Mouse (Mus musculus) embryonic stem cell, embryonic (primary cell): ENCODE data around the gene Ngrn.

ENCODE experiments used
- CTCF ChIA-PET, 4 experiments: fragments of 300-600 bp in 2 of 4; fragments of 350-600 bp in 2 of 4; sonication (Branson Sonifier 250); formaldehyde crosslinking; loops; one replicate each; lab custom pipeline; 2022; ENCODE audit warnings: inconsistent platforms in 2 of 4; lab: Charles Lee
- POLR2A ChIA-PET, 4 experiments: fragments of 300-600 bp in 2 of 4; fragments of 350-600 bp in 2 of 4; sonication (Branson Sonifier 250); formaldehyde crosslinking; loops; one replicate each; lab custom pipeline; 2022; ENCODE audit warnings: antibody characterized with exemption in 4 of 4, inconsistent platforms in 1 of 4; lab: Charles Lee

Gene Ngrn

GRCm38 (mm10) chr7:80276374-80276773, 15.4 kb downstream of the Ngrn start:
- CTCF ChIA-PET = interaction anchor here in 1 of 4 experiments (1.3 kb wide), 1 partner anchor 136 kb away, joined by 3 read pairs; no protein-coding TSS in a partner anchor
- POLR2A ChIA-PET = interaction anchor here in 3 of 4 experiments (0.6 to 1.4 kb wide), 4 partner anchors 15 to 109 kb away, joined by 3 to 6 read pairs (median 4); partner anchors contain the start of gene Ngrn (in 1 of the 3)

- ChIA-PET POLR2A (interaction anchor here in 3 of 4 experiments (0.6 to 3.1 kb wide), 6 partner anchors 10 to 47 kb away, joined by 3 to 8 read pairs (median 4); partner anchors contain the start of genes Cib1 (in 1 of the 3), Gdpgp1 (in 1 of the 3), Ngrn (in 1 of the 3) and Vps33b (in 1 of the 3)), CTCF (interaction anchor here in 1 of 4 experiments (0.5 to 1.7 kb wide), 2 partner anchors 8 to 139 kb away, joined by 3 to 4 read pairs; no protein-coding TSS in a partner anchor)
Observed at GRCm38 (mm10) chr7:80280032-80280431, 19.0 kb downstream of the Ngrn start.

GRCm38 (mm10) chr7:80280998-80281397, 20.0 kb downstream of the Ngrn start:
- POLR2A ChIA-PET = interaction anchor here in 2 of 4 experiments (0.6 to 3.1 kb wide), 13 partner anchors 8 to 728 kb away, joined by 3 to 8 read pairs (median 5); partner anchors contain the start of gene Vps33b (in 1 of the 2)
- CTCF ChIA-PET = interaction anchor here in 3 of 4 experiments (0.6 to 1.7 kb wide), 3 partner anchors 22 to 140 kb away, joined by 4 to 9 read pairs (median 5); no protein-coding TSS in a partner anchor

GRCm38 (mm10) chr7:80281646-80282045, 20.6 kb downstream of the Ngrn start:
- POLR2A ChIA-PET = interaction anchor here in 2 of 4 experiments (0.6 to 3.1 kb wide), 13 partner anchors 9 to 310 kb away, joined by 3 to 8 read pairs (median 5); partner anchors contain the start of genes Ngrn (in 1 of the 2), Ttll13 (in 1 of the 2) and Vps33b (in 1 of the 2)

GRCm38 (mm10) chr7:80283226-80283918, 22.4 kb downstream of the Ngrn start:
- POLR2A ChIA-PET = interaction anchor here in 1 of 4 experiments (0.9 to 1.5 kb wide), 3 partner anchors 11 to 155 kb away, joined by 3 to 5 read pairs (median 3); partner anchors contain the start of genes Prc1 and Vps33b
- CTCF ChIA-PET = no interaction called here

More at GRCm38 (mm10) chr7:80281646-80282045, 20.6 kb downstream of the Ngrn start:
- CTCF ChIA-PET = interaction anchor here in 2 of 4 experiments (0.6 to 1.3 kb wide), 2 partner anchors 22 to 141 kb away, joined by 5 to 9 read pairs; no protein-coding TSS in a partner anchor

- ChIA-PET CTCF (no interaction called here), POLR2A (interaction anchor here in 3 of 4 experiments (1.1 to 1.6 kb wide), 4 partner anchors 10 to 154 kb away, joined by 3 to 4 read pairs (median 4); partner anchors contain the start of gene Ngrn (in 1 of the 3))
Observed at GRCm38 (mm10) chr7:80284391-80284790, 23.4 kb downstream of the Ngrn start.

GRCm38 (mm10) chr7:80285725-80286124, 24.7 kb downstream of the Ngrn start:
- ChIA-PET POLR2A (interaction anchor here in 1 of 4 experiments (0.6 to 1.6 kb wide), 4 partner anchors 11 to 97 kb away, joined by 3 to 6 read pairs (median 4); partner anchors contain the start of genes Ngrn and Rccd1), CTCF (no interaction called here)

- ChIA-PET POLR2A (interaction anchor here in 2 of 4 experiments (1.0 to 1.7 kb wide), 4 partner anchors 10 to 87 kb away, joined by 3 to 4 read pairs (median 4); no protein-coding TSS in a partner anchor), CTCF (interaction anchor here in 2 of 4 experiments (0.6 to 0.9 kb wide), 3 partner anchors 8 to 509 kb away, joined by 3 to 5 read pairs (median 3); no protein-coding TSS in a partner anchor)
Observed at GRCm38 (mm10) chr7:80287736-80288135, 26.7 kb downstream of the Ngrn start.

GRCm38 (mm10) chr7:80294062-80294763, 33.2 kb downstream of the Ngrn start, which contains the start of gene Prc1:
Prc1 (plus strand) TSS chr7:80294450.
- POLR2A ChIA-PET = interaction anchor here in 3 of 4 experiments (0.6 to 2.7 kb wide), 36 partner anchors 8 to 556 kb away, joined by 3 to 11 read pairs (median 4); partner anchors contain the start of genes Ngrn (in 3 of the 3), Rccd1 (in 2 of the 3), Cib1 (in 1 of the 3) and Gdpgp1 (in 1 of the 3)
- CTCF ChIA-PET = interaction anchor here in 2 of 4 experiments (0.6 to 1.0 kb wide), 5 partner anchors 79 to 283 kb away, joined by 3 read pairs; no protein-coding TSS in a partner anchor

GRCm38 (mm10) chr7:80294764-80295648, 34.0 kb downstream of the Ngrn start:
- CTCF ChIA-PET = interaction anchor here in 2 of 4 experiments (0.6 to 1.0 kb wide), 5 partner anchors 80 to 611 kb away, joined by 3 read pairs; no protein-coding TSS in a partner anchor
- POLR2A ChIA-PET = interaction anchor here in 3 of 4 experiments (0.6 to 2.7 kb wide), 28 partner anchors 10 to 276 kb away, joined by 3 to 11 read pairs (median 4); partner anchors contain the start of genes Ngrn (in 2 of the 3), Rccd1 (in 2 of the 3), Cib1 (in 1 of the 3) and Gdpgp1 (in 1 of the 3)

GRCm38 (mm10) chr7:80296462-80296861, 35.4 kb downstream of the Ngrn start:
- CTCF ChIA-PET = interaction anchor here in 2 of 4 experiments (0.6 to 1.1 kb wide), 3 partner anchors 20 to 144 kb away, joined by 3 to 6 read pairs (median 3); no protein-coding TSS in a partner anchor
- POLR2A ChIA-PET = interaction anchor here in 3 of 4 experiments (0.6 to 1.6 kb wide), 22 partner anchors 8 to 536 kb away, joined by 3 to 10 read pairs (median 3); partner anchors contain the start of genes Idh2 (in 1 of the 3) and Rccd1 (in 1 of the 3)

GRCm38 (mm10) chr7:80297041-80297440, 36.0 kb downstream of the Ngrn start:
- POLR2A ChIA-PET = interaction anchor here in 3 of 4 experiments (0.6 to 1.6 kb wide), 20 partner anchors 11 to 537 kb away, joined by 3 to 10 read pairs (median 3); partner anchors contain the start of genes Idh2 (in 1 of the 3) and Rccd1 (in 1 of the 3)
- CTCF ChIA-PET = interaction anchor here in 1 of 4 experiments (0.6 kb wide), 1 partner anchor 32 kb away, joined by 6 read pairs; no protein-coding TSS in a partner anchor

GRCm38 (mm10) chr7:80298754-80299153, 37.7 kb downstream of the Ngrn start:
- ChIA-PET CTCF (no interaction called here), POLR2A (interaction anchor here in 2 of 4 experiments (0.9 to 5.7 kb wide), 10 partner anchors 19 to 169 kb away, joined by 3 to 37 read pairs (median 3); partner anchors contain the start of genes Cib1 (in 2 of the 2) and Gdpgp1 (in 2 of the 2))

- CTCF ChIA-PET = interaction anchor here in 1 of 4 experiments (1.3 kb wide), 1 partner anchor 84 kb away, joined by 4 read pairs; no protein-coding TSS in a partner anchor
- POLR2A ChIA-PET = interaction anchor here in 2 of 4 experiments (0.7 to 5.7 kb wide), 9 partner anchors 19 to 169 kb away, joined by 3 to 37 read pairs (median 3); partner anchors contain the start of gene Rccd1 (in 1 of the 2)
Observed at GRCm38 (mm10) chr7:80299568-80299967, 38.6 kb downstream of the Ngrn start.

- CTCF ChIA-PET = interaction anchor here (0.5 to 1.9 kb wide), 23 partner anchors 10 to 291 kb away, joined by 3 to 11 read pairs (median 4); partner anchors contain the start of gene Rccd1 (in 1 of the 4)
- POLR2A ChIA-PET = interaction anchor here (0.6 to 5.7 kb wide), 31 partner anchors 8 to 273 kb away, joined by 3 to 37 read pairs (median 4); partner anchors contain the start of genes Rccd1 (in 3 of the 4), Cib1 (in 2 of the 4), Gdpgp1 (in 2 of the 4) and Blm (in 1 of the 4)
Observed at GRCm38 (mm10) chr7:80301522-80301921, 40.5 kb downstream of the Ngrn start.
